Comparison of ENCODE assay signal across 12 mouse cellular contexts in the genomic region with DNA sequence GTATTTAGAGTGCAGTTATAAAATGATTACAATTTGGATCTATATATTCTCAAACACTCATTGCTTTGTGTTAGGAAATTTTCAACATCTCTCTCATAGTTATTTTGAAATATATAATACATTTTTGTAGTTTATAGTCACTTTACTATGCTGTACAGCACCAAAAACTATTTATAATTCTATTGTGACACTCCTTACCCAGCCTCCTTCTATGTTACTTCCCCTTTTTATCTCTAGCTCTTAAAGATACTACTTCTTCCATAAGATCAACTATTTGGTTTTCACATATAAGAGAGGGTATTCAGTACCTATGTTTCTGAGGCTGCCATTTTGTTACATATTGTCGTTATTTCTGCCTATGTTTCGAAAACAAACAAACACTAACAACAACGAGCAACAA.
"Had no signal": no experiment of that assay in that cellular context is flagged by ENCODE, and none has a peak within 500 bp of the region (broad histone marks: within the 10 kb centered on the region; RNA-seq: fewer than 3 reads in every experiment).

No protein-coding gene starts in this region.

- DNase-seq: retina, postnatal 1 day; right cerebral cortex, adult 18-20 months; right cerebral cortex, postnatal 14 days; right cerebral cortex, postnatal 25 days; right cerebral cortex, postnatal 4 days; spleen, adult 18-20 months; thymus, adult 18-20 months; thymus, adult 2 months; thymus, postnatal 14 days; thymus, postnatal 25 days; thymus, postnatal 36 days; thymus, postnatal 4 days had no signal
